Comparison of ENCODE assay signal across 11 mouse cellular contexts in genomic region chr5:113672456-113672855, GRCm38 (mm10). TPM values are rescaled to one million over a fixed set of nuclear protein-coding genes. Genes with fewer than 3 reads are reported as not detected.
DNase-seq lines count a peak whose midpoint lies in the region; ATAC-seq and TF ChIP-seq lines count a peak whose summit lies in the region.
"Had no signal": no experiment of that assay in that cellular context is flagged by ENCODE, and none has a peak within 500 bp of the region (broad histone marks: within the 10 kb centered on the region; RNA-seq: fewer than 3 reads in every experiment).

No protein-coding gene starts in this region.

- no peaks in the 10 kb centered on the region for H3K27me3 ChIP-seq in liver, postnatal 0 days (ENCODE audit: insufficient read depth, low read length)
- no peaks in the 10 kb centered on the region for H3K27me3 ChIP-seq in intestine, embryonic 15.5 days (replicated peaks)
- no peaks in the 10 kb centered on the region for H3K27me3 ChIP-seq in forebrain, embryonic 14.5 days (replicated peaks; ENCODE audit: control insufficient read depth, insufficient read depth, low read length)
- H3K27me3 ChIP-seq: lung, embryonic 15.5 days had no signal

- H3K9me3 ChIP-seq in liver, postnatal 0 days (ENCODE audit: low read length): no peaks in the 10 kb centered on the region
- no peaks in the 10 kb centered on the region for H3K9me3 ChIP-seq in intestine, embryonic 15.5 days
- H3K9me3 ChIP-seq in forebrain, embryonic 14.5 days (replicated peaks; ENCODE audit: control insufficient read depth, low read length): no peaks in the 10 kb centered on the region; the same call in 1 of the 2 replicates
- H3K9me3 ChIP-seq: lung, embryonic 15.5 days had no signal

- no peak overlapping the region for H3K4me2 ChIP-seq in liver, postnatal 0 days (ENCODE audit: low read depth, low read length)
- no peak overlapping the region for H3K4me2 ChIP-seq in intestine, embryonic 15.5 days (replicated peaks)
- H3K4me2 ChIP-seq in forebrain, embryonic 14.5 days (ENCODE audit: low read length): no peak overlapping the region
- H3K4me2 ChIP-seq: heart, embryonic 13.5 days; lung, embryonic 15.5 days had no signal

- no peak overlapping the region for H3K4me3 ChIP-seq in liver, postnatal 0 days (ENCODE audit: low read depth, low read length)
- no peak overlapping the region for H3K4me3 ChIP-seq in intestine, embryonic 15.5 days (replicated peaks)
- H3K4me3 ChIP-seq in forebrain, embryonic 14.5 days (ENCODE audit: low read depth, low read length): no peak overlapping the region
- H3K4me3 ChIP-seq: heart, embryonic 13.5 days; lung, embryonic 15.5 days had no signal

- H3K4me1 ChIP-seq in liver, postnatal 0 days (ENCODE audit: insufficient read depth): no peaks in the 10 kb centered on the region
- no peaks in the 10 kb centered on the region for H3K4me1 ChIP-seq in intestine, embryonic 15.5 days (replicated peaks)
- no peaks in the 10 kb centered on the region for H3K4me1 ChIP-seq in forebrain, embryonic 14.5 days (ENCODE audit: control insufficient read depth, insufficient read depth, low read length)
- H3K4me1 ChIP-seq: heart, embryonic 13.5 days; lung, embryonic 15.5 days had no signal

- intact Hi-C loops in gastrocnemius, postnatal 36 days (cut with DNase I): no loop called here

- no peak overlapping the region for H3K27ac ChIP-seq in liver, postnatal 0 days (ENCODE audit: low read depth)
- H3K27ac ChIP-seq in intestine, embryonic 15.5 days: no peak overlapping the region
- no peak overlapping the region for H3K27ac ChIP-seq in forebrain, embryonic 14.5 days (ENCODE audit: low read depth, low read length)
- H3K27ac ChIP-seq: heart, embryonic 13.5 days; lung, embryonic 15.5 days had no signal

- H3K9ac ChIP-seq in liver, postnatal 0 days (replicated peaks): no peak overlapping the region
- H3K9ac ChIP-seq in intestine, embryonic 15.5 days: no peak overlapping the region
- H3K9ac ChIP-seq in forebrain, embryonic 14.5 days (ENCODE audit: low read length): no peak overlapping the region
- H3K9ac ChIP-seq: heart, embryonic 13.5 days; lung, embryonic 15.5 days had no signal

- no peak for TF ChIP-seq EP300 in liver, postnatal 0 days (IDR thresholded peaks at IDR 0.05; ENCODE audit: low read depth)

- 32% methylated on average over 7 of the region's 7 CpGs for WGBS in liver, postnatal 0 days (ENCODE audit: insufficient replicate concordance)
- 80% methylated on average over 7 of the region's 7 CpGs for WGBS in intestine, embryonic 15.5 days
- WGBS in forebrain, embryonic 14.5 days: 91% methylated on average over 7 of the region's 7 CpGs

- no peak for TF ChIP-seq CTCF in liver, postnatal 0 days (IDR thresholded peaks at IDR 0.05; ENCODE audit: low read depth)

- peak; percentile 49 for DNase-seq in cerebellum, adult 9-10 months
- no peak for DNase-seq in cerebellum, postnatal 14 days
- peak; percentile 34 for DNase-seq in CD4-positive helper T cell, adult 2 months (ENCODE audit: low read depth, low spot score)
- peak; percentile 49 to 54 for DNase-seq in gastrocnemius, postnatal 36 days
- DNase-seq in liver, postnatal 0 days: peak; percentile 22
- no peak for DNase-seq in forebrain, embryonic 14.5 days (ENCODE audit: low spot score)
- DNase-seq in right cerebral cortex, postnatal 25 days: no peak
- DNase-seq: cerebellum, adult 11 months had no signal

- peak; percentile 49 for ATAC-seq in liver, postnatal 0 days
- no peak for ATAC-seq in intestine, embryonic 15.5 days
- no peak for ATAC-seq in forebrain, embryonic 14.5 days

- H3K36me3 ChIP-seq in liver, postnatal 0 days (replicated peaks; ENCODE audit: insufficient read depth, low read length): no peaks in the 10 kb centered on the region
- no peaks in the 10 kb centered on the region for H3K36me3 ChIP-seq in intestine, embryonic 15.5 days
- H3K36me3 ChIP-seq in forebrain, embryonic 14.5 days (ENCODE audit: control insufficient read depth, insufficient read depth, low read length): no peaks in the 10 kb centered on the region
- H3K36me3 ChIP-seq: heart, embryonic 13.5 days; lung, embryonic 15.5 days had no signal

RNA-seq across cellular contexts. Expression of gene Cmklr1, which starts 22.2 kb away (rescaled TPM):
- total RNA-seq in gastrocnemius, postnatal 36 days (2021): 10 to 100 TPM; 11.8 to 14.0 TPM
- 3.3 and 3.5 TPM in 2 replicates for polyA plus RNA-seq in liver, postnatal 0 days (2015; fragmentation: Nextera tagmentation; extraction: Ambion mirVana)
- 2.4 and 3.7 TPM in 2 replicates for polyA plus RNA-seq in intestine, embryonic 15.5 days (2015; fragmentation: Nextera tagmentation; extraction: Ambion mirVana)
- 1.6 and 1.7 TPM in 2 replicates for polyA plus RNA-seq in forebrain, embryonic 14.5 days (2014; fragmentation: Nextera tagmentation; extraction: Ambion mirVana)

RNA-seq across cellular contexts. Expression of gene 1700069L16Rik, which starts 52.1 kb away (rescaled TPM):
- not detected for total RNA-seq in gastrocnemius, postnatal 36 days (2021)
- not detected in 2 replicates for polyA plus RNA-seq in liver, postnatal 0 days (2015; fragmentation: Nextera tagmentation; extraction: Ambion mirVana)
- not detected in 2 replicates for polyA plus RNA-seq in intestine, embryonic 15.5 days (2015; fragmentation: Nextera tagmentation; extraction: Ambion mirVana)
- polyA plus RNA-seq in forebrain, embryonic 14.5 days (2014; fragmentation: Nextera tagmentation; extraction: Ambion mirVana): not detected in 2 replicates
- polyA plus RNA-seq: heart, embryonic 13.5 days; lung, embryonic 15.5 days had no signal

Comparison
In these comparisons a context has a peak if more than half of its experiments do, and no peak if none do; other contexts are left out.
1. DNase-seq: peak in cerebellum, adult 9-10 months (single experiment), CD4-positive helper T cell, adult 2 months (single experiment), gastrocnemius, postnatal 36 days (2 of 2) and liver, postnatal 0 days (single experiment); none in cerebellum, postnatal 14 days (0 of 2), forebrain, embryonic 14.5 days (single experiment) and right cerebral cortex, postnatal 25 days (single experiment).